Mouse (Mus musculus) erythroblast, embryonic 14.5 days (primary cell): ENCODE measurements around the gene Npffr2. TPM values are rescaled to one million over a fixed set of nuclear protein-coding genes. Genes with fewer than 3 reads are reported as not detected.

Experiments used
- H3K27me3 ChIP-seq: 2 replicates; pipeline ENCODE4 v1.6.1; 2012; ENCODE audit warnings: inconsistent platforms; ENCODE audit not compliant: control insufficient read depth
- H3K36me3 ChIP-seq: 2 replicates; pipeline ENCODE4 v1.6.1; 2012; ENCODE audit warnings: mild to moderate bottlenecking, inconsistent platforms; ENCODE audit not compliant: control insufficient read depth
- H3K4me1 ChIP-seq: 2 replicates; pipeline ENCODE4 v1.6.1; 2012; ENCODE audit warnings: inconsistent platforms; ENCODE audit not compliant: control insufficient read depth
- H3K4me3 ChIP-seq: replicated peaks from 2 replicates; pipeline ENCODE3; 2012; ENCODE audit warnings: moderate library complexity, mild to moderate bottlenecking, inconsistent platforms
- H3K9me3 ChIP-seq: 2 replicates; pipeline ENCODE4 v1.6.1; 2012; ENCODE audit warnings: low read length, inconsistent platforms, mixed read lengths; ENCODE audit not compliant: control insufficient read depth
- GATA1 ChIP-seq: IDR thresholded peaks from 2 replicates; pipeline ENCODE4 v1.6.1; 2012; ENCODE audit warnings: low read length, inconsistent platforms, mixed read lengths
- TAL1 ChIP-seq: IDR thresholded peaks from 3 replicates; pipeline ENCODE4 v1.6.1; 2012; ENCODE audit warnings: low read length, inconsistent platforms, mixed read lengths
- polyA plus RNA-seq: library from polyadenylated mRNA; stranded (reverse); fragments of >175 nt; gene quantifications from 2 replicates; pipeline ENCODE4 v1.2.3, GENCODE M21; 2012

Npffr2 gene
- polyA plus RNA-seq, 1 experiment, result not detected

DNA sequence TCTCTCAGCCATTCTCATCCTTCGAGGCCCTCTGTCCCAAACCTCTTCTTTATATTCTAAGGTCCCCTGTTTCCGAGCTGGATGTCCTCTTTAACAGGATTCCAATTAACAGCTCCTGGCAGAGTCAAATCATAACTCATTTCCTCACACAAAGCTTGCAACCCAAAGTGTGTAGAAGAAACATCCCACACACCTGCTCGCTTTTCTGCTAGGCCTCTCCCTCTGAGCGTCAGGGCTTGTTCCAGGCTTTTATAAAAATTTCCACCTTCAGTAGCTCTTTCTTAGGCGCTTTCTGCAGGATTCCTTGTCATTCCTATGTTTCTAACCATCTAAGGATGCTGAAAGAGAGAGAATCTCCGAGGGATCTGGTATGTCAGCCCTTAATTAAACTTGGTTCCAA lies 85.0 kb downstream of the Npffr2 start:
- no peak for TF ChIP-seq TAL1
- no peak for TF ChIP-seq GATA1
- Histone ChIP-seq H3K4me1 (no peaks in the 10 kb centered on the region), H3K36me3 (no peaks in the 10 kb centered on the region), H3K4me3 (no peak overlapping the region), H3K27me3 (no peaks in the 10 kb centered on the region), H3K9me3 (peaks cover 21% of the 10 kb centered on the region)

DNA sequence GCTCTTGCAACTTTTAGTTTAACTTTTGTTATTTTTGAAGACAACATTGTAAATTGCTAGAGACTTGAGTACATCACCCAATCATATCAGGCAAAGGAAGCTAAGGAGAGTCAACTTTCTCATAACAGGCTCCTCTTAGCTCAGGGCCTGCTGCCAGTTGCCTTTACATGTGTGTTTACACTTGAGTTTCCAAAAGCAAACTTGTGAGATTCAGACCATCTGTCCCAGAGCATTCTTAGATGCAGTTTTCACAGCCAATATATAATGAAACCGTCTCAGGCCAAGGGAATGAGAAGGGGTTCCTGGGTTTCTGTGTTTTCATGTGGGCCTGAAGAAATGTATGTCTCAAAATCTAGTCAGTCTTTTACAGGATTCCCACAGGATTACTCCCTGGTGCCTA lies 104.4 kb downstream of the Npffr2 start:
- H3K4me3 ChIP-seq, result no peak overlapping the region
- H3K36me3 ChIP-seq, result no peaks in the 10 kb centered on the region
- no peak for TF ChIP-seq GATA1
- no peak for TF ChIP-seq TAL1
- no peaks in the 10 kb centered on the region for H3K4me1 ChIP-seq
- H3K9me3 ChIP-seq, result no peaks in the 10 kb centered on the region
- H3K27me3 ChIP-seq, result no peaks in the 10 kb centered on the region

Other genes with a start within 250 kb of the Npffr2 start
- gene Gc, start 69.5 kb upstream of the Npffr2 start, polyA plus RNA-seq, result not detected in 2 replicates